Comparison of ENCODE assay signal across 9 mouse cellular contexts in the genomic region with DNA sequence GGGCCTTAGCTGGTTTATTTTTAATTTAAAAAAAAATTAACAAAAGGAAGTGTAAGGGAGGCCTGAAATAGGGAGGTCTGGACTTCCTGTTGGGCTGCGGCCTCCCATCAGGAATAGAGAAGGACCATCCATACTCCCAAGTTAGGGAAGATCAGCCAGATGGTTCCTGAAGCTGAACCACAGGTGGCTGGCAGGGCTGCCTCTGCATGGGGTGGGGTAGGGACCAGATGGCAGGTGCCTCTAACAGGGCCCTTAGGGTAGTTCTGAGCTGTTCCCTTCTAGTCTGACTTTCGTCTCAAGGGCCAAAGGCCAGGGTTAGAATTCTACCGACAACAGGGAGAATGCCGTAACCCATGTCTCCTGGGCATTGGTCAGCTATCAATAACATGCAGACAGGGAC. TPM values are rescaled to one million over a fixed set of nuclear protein-coding genes. Genes with fewer than 3 reads are reported as not detected.
A peak's percentile ranks its signal among the peaks of the same experiment; 100 is the strongest.
DNase-seq lines count a peak whose midpoint lies in the region; ATAC-seq lines count a peak whose summit lies in the region.
"Had no signal": no experiment of that assay in that cellular context is flagged by ENCODE, and none has a peak within 500 bp of the region (broad histone marks: within the 10 kb centered on the region; RNA-seq: fewer than 3 reads in every experiment).

No protein-coding gene starts in this region.

- H3K36me3 ChIP-seq in heart, embryonic 13.5 days = peaks cover 20% of the 10 kb centered on the region
- peaks cover 18% of the 10 kb centered on the region; the same call in 1 of the 2 replicates for H3K36me3 ChIP-seq in embryonic facial prominence, embryonic 14.5 days (ENCODE audit: control insufficient read depth, insufficient read depth, low read length)
- peaks cover 16% of the 10 kb centered on the region for H3K36me3 ChIP-seq in limb, embryonic 15.5 days

- H3K27me3 ChIP-seq in heart, embryonic 13.5 days (replicated peaks) = peaks cover 8% of the 10 kb centered on the region; the same call in 1 of the 2 replicates
- peaks cover 12% of the 10 kb centered on the region; the same call in 1 of the 2 replicates for H3K27me3 ChIP-seq in embryonic facial prominence, embryonic 14.5 days (replicated peaks; ENCODE audit: control insufficient read depth, insufficient read depth, low read length)
- H3K27me3 ChIP-seq in limb, embryonic 15.5 days = peaks cover 4% of the 10 kb centered on the region; the same call in 1 of the 2 replicates

- H3K4me3 ChIP-seq in heart, embryonic 13.5 days = peak overlapping the region; percentile 65
- peak overlapping the region; percentile 53 for H3K4me3 ChIP-seq in embryonic facial prominence, embryonic 14.5 days (ENCODE audit: low read depth, low read length)
- H3K4me3 ChIP-seq in limb, embryonic 15.5 days = peak overlapping the region; percentile 55

- WGBS in heart, embryonic 13.5 days = 77% methylated on average over 4 of the region's 4 CpGs
- WGBS in embryonic facial prominence, embryonic 14.5 days = 91% methylated on average over 4 of the region's 4 CpGs
- 79% methylated on average over 4 of the region's 4 CpGs for WGBS in limb, embryonic 15.5 days

- ATAC-seq in heart, embryonic 13.5 days (ENCODE audit: extremely low read depth, insufficient number of reproducible peaks, low FRiP score, low TSS enrichment) = no peak
- ATAC-seq in embryonic facial prominence, embryonic 14.5 days (ENCODE audit: low read depth) = no peak
- ATAC-seq in limb, embryonic 15.5 days (ENCODE audit: insufficient number of reproducible peaks, low FRiP score, low TSS enrichment, low read depth) = no peak

- H3K4me2 ChIP-seq in heart, embryonic 13.5 days = peak overlapping the region; percentile 77
- peak overlapping the region; percentile 84 for H3K4me2 ChIP-seq in embryonic facial prominence, embryonic 14.5 days (ENCODE audit: low read depth, low read length)
- H3K4me2 ChIP-seq in limb, embryonic 15.5 days = peak overlapping the region; percentile 60

- H3K9ac ChIP-seq in heart, embryonic 13.5 days = peak overlapping the region; percentile 82
- H3K9ac ChIP-seq in embryonic facial prominence, embryonic 14.5 days (ENCODE audit: low read depth, low read length) = peak overlapping the region; percentile 73; the same call in 1 of the 2 replicates
- 0 out of 2 replicates have a peak overlapping the region, but pooled peaks have one; percentile 46 for H3K9ac ChIP-seq in limb, embryonic 15.5 days
- H3K9ac ChIP-seq: liver, embryonic 14.5 days had no signal

- H3K27ac ChIP-seq in heart, embryonic 13.5 days (replicated peaks) = no peak overlapping the region
- no peak overlapping the region for H3K27ac ChIP-seq in embryonic facial prominence, embryonic 14.5 days (replicated peaks; ENCODE audit: low read depth, low read length)
- H3K27ac ChIP-seq in limb, embryonic 15.5 days = no peak overlapping the region
- H3K27ac ChIP-seq: liver, embryonic 14.5 days had no signal

- no peaks in the 10 kb centered on the region for H3K9me3 ChIP-seq in heart, embryonic 13.5 days
- H3K9me3 ChIP-seq in embryonic facial prominence, embryonic 14.5 days (ENCODE audit: control insufficient read depth, low read length) = no peaks in the 10 kb centered on the region
- H3K9me3 ChIP-seq in limb, embryonic 15.5 days = no peaks in the 10 kb centered on the region

- DNase-seq in heart, adult 8-10 months (ENCODE audit: low spot score) = no peak
- peak; percentile 94 for DNase-seq in brain, adult 2 months (ENCODE audit: low read depth, low spot score)
- no peak for DNase-seq in embryonic facial prominence, embryonic 14.5 days (ENCODE audit: low spot score)
- no peak for DNase-seq in adrenal gland, adult 18-20 months (ENCODE audit: low spot score in 2 of 2)
- no peak for DNase-seq in layer of hippocampus, adult 9-10 months (ENCODE audit: low spot score)
- no peak for DNase-seq in gastrocnemius, adult 18-20 months (ENCODE audit: low spot score)

- H3K4me1 ChIP-seq in heart, embryonic 13.5 days = peaks cover 60% of the 10 kb centered on the region
- H3K4me1 ChIP-seq in embryonic facial prominence, embryonic 14.5 days (ENCODE audit: control insufficient read depth, insufficient read depth, low read length) = peaks cover 17% of the 10 kb centered on the region
- peaks cover 35% of the 10 kb centered on the region for H3K4me1 ChIP-seq in limb, embryonic 15.5 days

RNA-seq across cellular contexts. Expression of a gene that starts 1.2 kb away (rescaled TPM):
- 128 and 130 TPM in 2 replicates for polyA plus RNA-seq in heart, embryonic 13.5 days (2015; fragmentation: Nextera tagmentation; extraction: Ambion mirVana)
- total RNA-seq in heart, adult 8-10 months (2022) = 10 to 100 TPM; 33.5 to 51.0 (median 41.9) TPM
- polyA plus RNA-seq in embryonic facial prominence, embryonic 14.5 days (2014; fragmentation: Nextera tagmentation; extraction: Ambion mirVana) = 204 and 215 TPM in 2 replicates
- 215 and 226 TPM in 2 replicates for polyA plus RNA-seq in limb, embryonic 15.5 days (2015; fragmentation: Nextera tagmentation; extraction: Ambion mirVana)
- 10 to 100 TPM; 40.1 to 43.7 TPM for total RNA-seq in adrenal gland, adult 18-20 months (2021)
- total RNA-seq in gastrocnemius, adult 18-20 months (2021) = 10 to 100 TPM in 1 of 2 experiments, 1 to 10 TPM in 1; 9.6 to 14.6 TPM

RNA-seq across cellular contexts. Expression of a gene that starts 11.0 kb away (rescaled TPM):
- 9.0 and 10.0 TPM in 2 replicates for polyA plus RNA-seq in heart, embryonic 13.5 days (2015; fragmentation: Nextera tagmentation; extraction: Ambion mirVana)
- total RNA-seq in heart, adult 8-10 months (2022) = 10 to 100 TPM; 19.9 to 24.1 (median 22.7) TPM
- polyA plus RNA-seq in embryonic facial prominence, embryonic 14.5 days (2014; fragmentation: Nextera tagmentation; extraction: Ambion mirVana) = 0.81 and 1.0 TPM in 2 replicates
- 0.65 and 0.79 TPM in 2 replicates for polyA plus RNA-seq in limb, embryonic 15.5 days (2015; fragmentation: Nextera tagmentation; extraction: Ambion mirVana)
- under 1 TPM; 0.60 to 0.90 TPM for total RNA-seq in adrenal gland, adult 18-20 months (2021)
- total RNA-seq in gastrocnemius, adult 18-20 months (2021) = 1 to 10 TPM; 2.4 to 2.9 TPM

RNA-seq across cellular contexts. Expression of a gene that starts 24.8 kb away (rescaled TPM):
- 77.1 and 79.5 TPM in 2 replicates for polyA plus RNA-seq in heart, embryonic 13.5 days (2015; fragmentation: Nextera tagmentation; extraction: Ambion mirVana)
- 100 to 1,000 TPM; 128 to 185 (median 149) TPM for total RNA-seq in heart, adult 8-10 months (2022)
- 100 and 116 TPM in 2 replicates for polyA plus RNA-seq in embryonic facial prominence, embryonic 14.5 days (2014; fragmentation: Nextera tagmentation; extraction: Ambion mirVana)
- polyA plus RNA-seq in limb, embryonic 15.5 days (2015; fragmentation: Nextera tagmentation; extraction: Ambion mirVana) = 81.7 and 136 TPM in 2 replicates
- total RNA-seq in adrenal gland, adult 18-20 months (2021) = 10 to 100 TPM; 43.8 to 52.3 TPM
- 10 to 100 TPM; 79.9 to 89.7 TPM for total RNA-seq in gastrocnemius, adult 18-20 months (2021)

RNA-seq across cellular contexts. Expression of a gene that starts 27.6 kb away (rescaled TPM):
- polyA plus RNA-seq in heart, embryonic 13.5 days (2015; fragmentation: Nextera tagmentation; extraction: Ambion mirVana) = 0.11 and 0.16 TPM in 2 replicates
- under 1 TPM in 2 of 4 experiments, not detected in 2; 0.14 to 0.16 TPM for total RNA-seq in heart, adult 8-10 months (2022)
- polyA plus RNA-seq in embryonic facial prominence, embryonic 14.5 days (2014; fragmentation: Nextera tagmentation; extraction: Ambion mirVana) = 0.36 and 0.41 TPM in 2 replicates
- polyA plus RNA-seq in limb, embryonic 15.5 days (2015; fragmentation: Nextera tagmentation; extraction: Ambion mirVana) = 1.6 and 2.3 TPM in 2 replicates
- total RNA-seq in adrenal gland, adult 18-20 months (2021) = under 1 TPM in 1 of 2 experiments, not detected in 1; 0.23 TPM
- not detected for total RNA-seq in gastrocnemius, adult 18-20 months (2021)

Comparison
In these comparisons a context has a peak if more than half of its experiments do, and no peak if none do; other contexts are left out.
1. RNA of a gene that starts 11.0 kb away (total RNA-seq): 19.9 to 24.1 TPM in heart, adult 8-10 months; 2.4 to 2.9 TPM in gastrocnemius, adult 18-20 months and 0.60 to 0.90 TPM in adrenal gland, adult 18-20 months; every median in the first group is over 4 times any median in the second.
2. Peak in every context shown above with its lines, with median percentiles within 50 percentile points of each other: H3K4me2 ChIP-seq, H3K4me3 ChIP-seq and H3K9ac ChIP-seq.